Comparison of ENCODE assay signal across 7 mouse cellular contexts in genomic region chr8:127745221-127745620, GRCm38 (mm10).
"Had no signal": no experiment of that assay in that cellular context is flagged by ENCODE, and none has a peak within 500 bp of the region (broad histone marks: within the 10 kb centered on the region; RNA-seq: fewer than 3 reads in every experiment).

No protein-coding gene starts in this region.

- DNase-seq: left cerebral cortex, postnatal 4 days; lung, adult 2 months; lung, postnatal 4 days; midbrain, embryonic 14.5 days; right cerebral cortex, adult 18-20 months; thymus, adult 2 months; thymus, postnatal 36 days had no signal
